Mouse (Mus musculus) liver, embryonic 14.5 days (tissue): Measurements from ENCODE around the gene Lrmp.

Source experiments
- CTCF ChIP-seq: IDR thresholded peaks from 2 replicates; pipeline ENCODE4 v1.5.1; 2016; ENCODE audit warnings: antibody characterized with exemption, low read depth, control low read depth
- EP300 ChIP-seq: IDR thresholded peaks from 2 replicates; pipeline ENCODE4 v1.6.1; 2016; ENCODE audit warnings: antibody characterized with exemption, low read depth

GRCm38 (mm10) chr6:145193446-145193845 is 78.0 kb downstream of the Lrmp start:
- TF ChIP-seq CTCF (no peak), EP300 (no peak)
